Mouse (Mus musculus) lung, embryonic 14.5 days (tissue): ENCODE data around the gene F11. TPM values are rescaled to one million over a fixed set of nuclear protein-coding genes. Genes with fewer than 3 reads are reported as not detected.

Experiments used
- ATAC-seq: fragments of 200-750 bp; cut with Nextera tagmentation; 2 replicates; pipeline ENCODE4 v1.8.0; 2017; ENCODE audit warnings: mild to moderate bottlenecking, moderate TSS enrichment, moderate library complexity; ENCODE audit not compliant: insufficient read depth
- DNase-seq: peaks from one replicate; pipeline ENCODE4 v3.0.0-alpha.2; 2015
- H3K27ac ChIP-seq: fragments of 300-500 bp; sonication (generic); 2 replicates; pipeline ENCODE4 v1.5.1; 2014; ENCODE audit warnings: low read depth, mild to moderate bottlenecking, moderate library complexity
- H3K27me3 ChIP-seq: fragments of 300-500 bp; sonication (generic); 2 replicates; pipeline ENCODE4 v1.6.1; 2014; ENCODE audit warnings: low read length, control low read depth; ENCODE audit not compliant: insufficient read depth
- H3K36me3 ChIP-seq: fragments of 300-500 bp; sonication (generic); 2 replicates; pipeline ENCODE4 v1.6.1; 2014; ENCODE audit warnings: control low read depth; ENCODE audit not compliant: insufficient read depth
- H3K4me1 ChIP-seq: fragments of 300-500 bp; sonication (generic); 2 replicates; pipeline ENCODE4 v1.6.1; 2014; ENCODE audit warnings: antibody characterized with exemption, control low read depth; ENCODE audit not compliant: insufficient read depth
- H3K4me2 ChIP-seq: fragments of 300-500 bp; sonication (generic); 2 replicates; pipeline ENCODE4 v1.6.1; 2014; ENCODE audit warnings: mild to moderate bottlenecking
- H3K4me3 ChIP-seq: fragments of 300-500 bp; sonication (generic); 2 replicates; pipeline ENCODE4 v1.5.1; 2014; ENCODE audit warnings: low read depth, low read length
- H3K9ac ChIP-seq: fragments of 300-500 bp; sonication (generic); 2 replicates; pipeline ENCODE4 v1.6.1; 2014
- H3K9me3 ChIP-seq: fragments of 300-500 bp; sonication (generic); 2 replicates; pipeline ENCODE4 v1.6.1; 2016; ENCODE audit warnings: low read depth, low read length, control low read depth
- CTCF ChIP-seq: IDR thresholded peaks from 2 replicates; pipeline ENCODE4 v1.5.1; 2016; ENCODE audit warnings: antibody characterized with exemption, low read depth
- WGBS: fragments of 180-500 bp; shearing (Covaris S2); extraction: QIAGEN DNeasy Blood & Tissue Kit; methylation state at CpG from one replicate; pipeline ENCODE4 v1.1.7; 2014; 5-methylcytosine and 5-hydroxymethylcytosine counted together
- polyA plus RNA-seq: library from polyadenylated mRNA; unstranded; fragments of >200 nt; fragmentation: Nextera tagmentation; extraction: Ambion mirVana; gene quantifications from 2 replicates; pipeline ENCODE4 v1.2.1, GENCODE M21; 2014

Gene F11
- not detected in 2 replicates for polyA plus RNA-seq

DNA sequence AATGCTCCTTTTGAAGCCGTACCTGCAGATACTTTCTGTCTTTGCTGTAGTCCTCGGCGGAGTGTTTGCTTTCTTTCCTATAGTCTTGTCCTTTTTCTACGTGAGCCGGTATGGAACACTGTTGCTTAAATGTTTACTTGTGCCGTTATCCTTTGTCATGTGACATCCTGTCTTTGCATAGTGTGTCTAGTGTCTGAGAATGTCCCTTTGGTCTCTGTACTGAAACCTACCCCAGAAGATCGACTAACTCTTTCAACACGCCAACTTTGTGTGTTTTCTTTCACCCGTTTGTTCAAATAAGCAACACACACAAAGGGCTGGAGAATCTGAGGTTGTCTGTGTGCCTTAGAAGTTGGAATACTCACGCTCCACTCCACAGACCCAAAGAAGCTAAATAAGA is at the start of gene F11:
Gene F11, minus strand, starts transcription at position 112 of the 400 bp plus-strand sequence.
- no peaks in the 10 kb centered on the region for H3K9me3 ChIP-seq
- no peak within 1 kb of the TSS for H3K9ac ChIP-seq
- no peak within 1 kb of the TSS for H3K27ac ChIP-seq
- no peak within 1 kb of the TSS for H3K4me2 ChIP-seq
- no peak for TF ChIP-seq CTCF
- no peak within 1 kb of the TSS for H3K4me3 ChIP-seq
- H3K4me1 ChIP-seq, result no peaks in the 10 kb centered on the region
- H3K27me3 ChIP-seq, result no peaks in the 10 kb centered on the region
- DNase-seq (no peak), ATAC-seq (no peak)
- no peaks in the 10 kb centered on the region for H3K36me3 ChIP-seq
- 51% methylated on average over 10 of the region's 10 CpGs for WGBS

DNA sequence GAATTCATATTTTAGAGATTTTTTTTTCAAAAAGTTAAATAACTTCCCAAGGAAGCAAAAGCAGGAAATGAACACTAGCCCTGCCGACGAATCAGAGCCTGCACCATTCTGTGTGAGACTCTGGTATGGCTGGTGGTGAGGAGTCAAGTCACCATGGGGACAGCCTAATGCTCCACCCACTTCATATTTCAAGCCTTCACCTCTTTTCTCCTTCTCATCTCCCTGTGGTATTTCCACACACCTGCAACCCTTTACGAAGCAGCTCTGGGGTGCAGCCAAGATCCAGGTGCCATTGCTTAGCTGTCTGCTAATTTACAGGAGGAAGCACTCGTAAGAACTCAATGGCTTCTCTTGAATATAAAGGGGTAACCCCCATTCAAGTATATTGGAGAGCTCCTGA is 49.1 kb upstream of the F11 start:
- Histone ChIP-seq H3K4me2 (no peak overlapping the region), H3K4me1 (no peaks in the 10 kb centered on the region), H3K27me3 (no peaks in the 10 kb centered on the region), H3K27ac (no peak overlapping the region), H3K9me3 (no peaks in the 10 kb centered on the region), H3K9ac (no peak overlapping the region), H3K36me3 (no peaks in the 10 kb centered on the region), H3K4me3 (no peak overlapping the region)
- 58% methylated on average over 4 of the region's 4 CpGs for WGBS
- DNase-seq, result no peak
- TF ChIP-seq CTCF, result no peak
- no peak for ATAC-seq

- 55% methylated on average over 13 of the region's 13 CpGs for WGBS
- H3K27me3 ChIP-seq, result no peaks in the 10 kb centered on the region
- H3K27ac ChIP-seq, result no peak within 1 kb of the TSS
- DNase-seq (peak; percentile 19), ATAC-seq (no peak; the same call in 1 of the 2 replicates)
- no peaks in the 10 kb centered on the region for H3K4me1 ChIP-seq
- H3K9me3 ChIP-seq, result no peaks in the 10 kb centered on the region
- no peaks in the 10 kb centered on the region for H3K36me3 ChIP-seq
- no peak within 1 kb of the TSS for H3K4me2 ChIP-seq
- H3K9ac ChIP-seq, result no peak within 1 kb of the TSS
- H3K4me3 ChIP-seq, result no peak within 1 kb of the TSS
- TF ChIP-seq CTCF, result no peak
Measured at GRCm38 (mm10) chr8:45308366-45308765, 46.5 kb upstream of the F11 start, which contains the start of gene Gm45753. TSS of gene Gm45753 (minus strand) at chr8:45308466.

DNA sequence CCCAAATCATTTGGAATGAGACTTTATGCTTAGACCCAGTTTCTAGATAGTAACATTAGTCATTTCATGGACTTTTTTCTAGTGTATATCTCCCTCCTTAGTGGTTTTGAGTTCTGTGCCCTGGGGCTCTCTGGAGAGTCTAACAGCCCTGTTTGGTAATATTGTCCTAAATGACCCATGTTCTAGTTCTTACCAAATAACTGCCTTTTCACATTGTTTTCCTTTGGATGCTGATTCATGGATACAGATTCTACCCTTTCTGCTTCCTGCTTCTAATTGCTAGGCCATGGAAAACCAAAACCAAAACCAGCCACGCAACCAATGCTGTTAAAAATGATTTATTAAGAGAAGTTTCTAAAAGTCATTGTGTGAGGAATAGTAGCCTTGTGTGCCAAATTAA is 43.6 kb upstream of the F11 start:
- Histone ChIP-seq H3K9ac (no peak overlapping the region), H3K27ac (no peak overlapping the region), H3K4me1 (no peaks in the 10 kb centered on the region), H3K36me3 (no peaks in the 10 kb centered on the region), H3K27me3 (no peaks in the 10 kb centered on the region), H3K4me3 (no peak overlapping the region), H3K9me3 (no peaks in the 10 kb centered on the region), H3K4me2 (no peak overlapping the region)
- WGBS, result 82% methylated on average over 1 of the region's 1 CpGs
- TF ChIP-seq CTCF, result no peak
- ATAC-seq (no peak), DNase-seq (no peak)

DNA sequence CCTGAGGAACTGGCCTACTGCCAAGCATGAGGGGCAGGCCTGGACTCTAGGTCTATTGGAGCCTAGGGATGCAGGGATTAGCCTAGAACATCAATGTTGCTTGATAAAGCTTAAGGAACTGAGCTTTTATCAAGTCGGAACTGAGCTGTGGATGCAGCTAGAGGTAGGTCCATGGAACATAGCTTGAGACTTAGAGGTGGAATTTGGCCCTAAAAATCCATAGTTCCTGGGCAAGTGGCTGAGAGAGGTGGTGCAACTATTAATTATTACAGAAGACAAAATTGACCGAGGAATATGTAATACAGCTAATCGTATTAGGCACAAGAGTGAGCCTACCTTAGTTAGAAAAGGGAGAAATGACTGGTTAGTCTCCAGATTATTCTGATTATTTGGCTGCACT is 42.5 kb upstream of the F11 start:
- Histone ChIP-seq H3K9me3 (no peaks in the 10 kb centered on the region), H3K36me3 (no peaks in the 10 kb centered on the region), H3K4me3 (no peak overlapping the region), H3K27me3 (no peaks in the 10 kb centered on the region), H3K4me1 (no peaks in the 10 kb centered on the region), H3K27ac (no peak overlapping the region), H3K4me2 (no peak overlapping the region), H3K9ac (no peak overlapping the region)
- WGBS, result 87% methylated on average over 3 of the region's 3 CpGs
- no peak for DNase-seq
- TF ChIP-seq CTCF, result no peak
- no peak for ATAC-seq

DNA sequence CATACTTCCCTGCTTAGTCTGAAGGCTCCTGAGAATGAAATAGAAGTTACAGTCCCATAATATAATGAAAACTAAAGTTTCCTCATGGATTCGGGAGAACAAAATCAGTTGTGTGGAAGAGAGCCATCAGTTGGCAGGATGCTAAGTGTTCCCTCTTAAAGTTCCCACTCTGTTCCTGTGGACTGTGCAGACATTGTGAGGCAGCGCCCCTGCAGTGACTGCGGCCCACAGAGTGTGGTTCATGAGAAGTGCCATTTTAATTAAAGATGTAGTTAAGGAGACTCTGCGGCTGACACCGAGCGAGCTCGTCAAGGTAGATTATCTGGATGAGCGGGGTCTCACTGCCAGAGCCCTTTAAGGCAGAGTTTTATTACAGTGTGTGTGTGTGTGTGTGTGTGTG is 40.6 kb upstream of the F11 start:
- Histone ChIP-seq H3K4me3 (no peak overlapping the region), H3K9ac (no peak overlapping the region), H3K27me3 (no peaks in the 10 kb centered on the region), H3K9me3 (no peaks in the 10 kb centered on the region), H3K4me1 (no peaks in the 10 kb centered on the region), H3K27ac (no peak overlapping the region), H3K36me3 (no peaks in the 10 kb centered on the region), H3K4me2 (no peak overlapping the region)
- no peak for ATAC-seq
- no peak for TF ChIP-seq CTCF
- 84% methylated on average over 8 of the region's 8 CpGs for WGBS
- DNase-seq, result no peak

DNA sequence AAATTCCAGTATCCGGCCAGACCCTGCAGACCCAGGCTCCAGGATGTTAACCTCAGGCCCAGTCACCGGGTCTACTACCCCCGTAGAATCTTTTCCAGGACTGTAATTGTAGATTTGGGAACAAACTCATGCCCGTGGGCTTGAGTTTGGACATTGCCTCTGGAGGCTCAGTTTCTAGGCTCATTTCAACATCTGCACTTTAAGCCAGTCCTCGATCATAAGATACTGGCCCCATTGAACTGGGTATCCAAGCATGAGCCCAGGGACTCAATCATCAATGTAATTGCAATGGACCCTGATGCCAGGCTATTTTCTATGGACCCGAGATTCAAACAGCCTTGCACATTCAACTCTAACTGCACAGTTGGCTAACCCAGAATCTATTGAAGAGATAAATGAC is 33.4 kb upstream of the F11 start:
- no peak for TF ChIP-seq CTCF
- Histone ChIP-seq H3K4me2 (no peak overlapping the region), H3K9me3 (no peaks in the 10 kb centered on the region), H3K27ac (no peak overlapping the region), H3K4me3 (no peak overlapping the region), H3K9ac (no peak overlapping the region), H3K27me3 (no peaks in the 10 kb centered on the region), H3K36me3 (no peaks in the 10 kb centered on the region), H3K4me1 (no peaks in the 10 kb centered on the region)
- no peak for DNase-seq
- ATAC-seq, result no peak
- 84% methylated on average over 6 of the region's 6 CpGs for WGBS

- TF ChIP-seq CTCF, result no peak
- no peaks in the 10 kb centered on the region for H3K4me1 ChIP-seq
- H3K9ac ChIP-seq, result no peak within 1 kb of the TSS
- no peaks in the 10 kb centered on the region for H3K27me3 ChIP-seq
- no peaks in the 10 kb centered on the region for H3K36me3 ChIP-seq
- H3K4me3 ChIP-seq, result no peak within 1 kb of the TSS
- 80% methylated on average over 7 of the region's 7 CpGs for WGBS
- H3K9me3 ChIP-seq, result no peaks in the 10 kb centered on the region
- no peak within 1 kb of the TSS for H3K4me2 ChIP-seq
- H3K27ac ChIP-seq, result no peak within 1 kb of the TSS
- ATAC-seq (no peak), DNase-seq (no peak)
Measured at GRCm38 (mm10) chr8:45294687-45295086, 32.9 kb upstream of the F11 start, which contains the start of gene Klkb1. TSS of gene Klkb1 (minus strand) at chr8:45294859.
